Mouse (Mus musculus) spleen, adult 2 months (tissue): Measurements from ENCODE around the gene Cntnap5a. TPM values are rescaled to one million over a fixed set of nuclear protein-coding genes. Genes with fewer than 3 reads are reported as not detected.

ENCODE experiments used
- DNase-seq, 2 experiments: peaks; one replicate each; pipeline versions ENCODE4 v3.0.0 to v3.0.0-alpha.2; 2012 to 2021; ENCODE audit warnings: low spot score in 2 of 2, low read depth in 1 of 2
- H3K27ac ChIP-seq: fragments of 200-500 bp; 2 replicates; pipeline ENCODE4 v1.5.1; 2012; ENCODE audit warnings: low read length, inconsistent platforms; ENCODE audit not compliant: insufficient read depth
- H3K27me3 ChIP-seq: fragments of 200-500 bp; 2 replicates; pipeline ENCODE4 v1.6.1; 2012; ENCODE audit warnings: mild to moderate bottlenecking, moderate library complexity, low read length, inconsistent platforms; ENCODE audit not compliant: control insufficient read depth, insufficient read depth
- H3K36me3 ChIP-seq: fragments of 200-500 bp; 2 replicates; pipeline ENCODE4 v1.6.1; 2012; ENCODE audit warnings: mild to moderate bottlenecking, low read length, inconsistent platforms; ENCODE audit not compliant: control insufficient read depth, insufficient read depth
- H3K4me1 ChIP-seq: fragments of 200-500 bp; 2 replicates; pipeline ENCODE4 v1.6.1; 2011; ENCODE audit warnings: inconsistent platforms; ENCODE audit not compliant: control insufficient read depth, insufficient read depth, insufficient read length
- H3K4me3 ChIP-seq: fragments of 200-500 bp; 2 replicates; pipeline ENCODE4 v1.5.1; 2011; ENCODE audit warnings: mild to moderate bottlenecking, inconsistent platforms; ENCODE audit not compliant: insufficient read depth, insufficient read length; ENCODE audit errors: extremely low read depth
- CTCF ChIP-seq: fragments of 200-500 bp; IDR thresholded peaks from 2 replicates; pipeline ENCODE4 v1.5.1; 2011; ENCODE audit warnings: mild to moderate bottlenecking, inconsistent platforms; ENCODE audit not compliant: insufficient read depth, insufficient read length, insufficient replicate concordance; ENCODE audit errors: extremely low read depth
- POLR2A ChIP-seq: fragments of 200-500 bp; IDR thresholded peaks from 2 replicates; pipeline ENCODE4 v1.6.1; 2011; ENCODE audit warnings: low read depth, low read length, inconsistent platforms
- WGBS: fragments of 180-500 bp; shearing (Covaris S2); methylation state at CpG from one replicate; pipeline ENCODE4 v1.1.7; 2018; 5-methylcytosine and 5-hydroxymethylcytosine counted together
- polyA plus RNA-seq: library from polyadenylated mRNA; depleted of rRNA; stranded (reverse); fragments of >200 nt; gene quantifications from 2 replicates; pipeline ENCODE4 v1.2.3, GENCODE M21; 2012; rRNA removed

Gene Cntnap5a
- polyA plus RNA-seq, result not detected in 2 replicates

DNA sequence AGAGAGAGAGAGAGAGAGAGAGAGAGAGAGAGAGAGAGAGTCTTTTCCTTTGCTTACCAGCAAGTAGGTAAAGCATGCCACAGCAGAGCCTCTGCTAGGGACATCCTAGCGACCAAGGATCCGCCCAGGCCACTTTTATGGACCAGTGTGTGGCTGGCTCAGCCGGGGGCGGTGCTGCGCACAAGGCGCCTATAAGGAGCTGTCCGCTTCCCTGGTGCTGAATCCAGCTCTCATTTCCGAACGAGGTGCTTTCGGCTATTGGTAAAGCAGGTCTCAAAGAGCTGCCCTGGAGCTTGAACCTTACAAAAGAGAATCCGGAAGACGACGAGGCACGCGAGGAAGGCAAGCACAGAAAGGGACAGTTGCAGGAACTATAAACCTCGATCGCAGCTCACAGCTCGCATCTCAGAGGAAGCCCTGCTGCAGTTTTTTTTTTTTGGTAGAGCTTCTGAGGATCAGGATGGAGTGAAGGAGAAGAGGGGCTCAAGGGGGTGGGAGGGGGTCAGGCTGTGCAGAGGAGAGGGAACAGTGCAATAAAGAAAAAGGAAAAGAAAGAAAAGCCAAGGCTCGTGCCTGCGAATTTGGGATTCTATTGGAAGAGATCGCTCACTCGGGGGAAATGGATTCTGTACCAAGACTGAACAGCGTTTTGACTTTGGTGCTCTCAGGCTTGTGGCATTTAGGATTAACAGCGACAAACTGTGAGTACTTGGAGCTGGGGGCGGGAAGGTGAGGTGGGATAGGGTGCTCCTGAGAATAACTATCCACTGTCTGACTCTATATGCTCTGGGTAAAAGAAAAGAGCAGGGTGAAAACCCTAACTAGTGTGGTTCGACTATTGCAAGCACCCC, at the start of gene Cntnap5a:
TSS of gene Cntnap5a (plus strand) at position 239 of the 851 bp plus-strand sequence.
- WGBS, result 19% methylated on average over 26 of the region's 26 CpGs
- H3K4me1 ChIP-seq, result no peaks in the 10 kb centered on the region
- H3K27me3 ChIP-seq, result no peaks in the 10 kb centered on the region
- DNase-seq, result no peak
- no peak within 1 kb of the TSS for H3K4me3 ChIP-seq
- no peaks in the 10 kb centered on the region for H3K36me3 ChIP-seq
- H3K27ac ChIP-seq, result no peak within 1 kb of the TSS
- TF ChIP-seq POLR2A, result no peak

DNA sequence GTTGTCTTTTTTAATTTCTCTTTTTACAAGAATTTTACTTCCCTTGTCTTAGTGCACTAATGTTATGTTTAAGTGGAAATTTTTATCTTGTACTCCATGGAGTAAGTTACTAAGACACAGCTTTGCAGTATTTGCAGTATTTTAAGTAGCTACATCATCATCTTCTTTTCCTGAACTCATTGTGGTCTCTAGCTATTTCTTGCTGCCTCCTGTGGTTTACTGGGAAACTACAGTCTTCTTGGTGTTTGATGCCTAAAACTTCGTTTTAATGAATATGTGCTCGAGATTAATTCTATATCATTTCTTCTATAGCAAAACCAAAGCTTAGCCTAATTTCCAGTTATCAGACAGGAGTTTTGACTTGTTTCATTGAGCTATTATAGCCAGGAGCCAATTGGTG, 37.6 kb upstream of the Cntnap5a start:
- Histone ChIP-seq H3K4me3 (no peak overlapping the region), H3K36me3 (no peaks in the 10 kb centered on the region), H3K27me3 (no peaks in the 10 kb centered on the region), H3K27ac (no peak overlapping the region), H3K4me1 (no peaks in the 10 kb centered on the region)
- TF ChIP-seq POLR2A, result no peak
- no peak for TF ChIP-seq CTCF
- no peak for DNase-seq
- 70% methylated on average over 2 of the region's 2 CpGs for WGBS

DNA sequence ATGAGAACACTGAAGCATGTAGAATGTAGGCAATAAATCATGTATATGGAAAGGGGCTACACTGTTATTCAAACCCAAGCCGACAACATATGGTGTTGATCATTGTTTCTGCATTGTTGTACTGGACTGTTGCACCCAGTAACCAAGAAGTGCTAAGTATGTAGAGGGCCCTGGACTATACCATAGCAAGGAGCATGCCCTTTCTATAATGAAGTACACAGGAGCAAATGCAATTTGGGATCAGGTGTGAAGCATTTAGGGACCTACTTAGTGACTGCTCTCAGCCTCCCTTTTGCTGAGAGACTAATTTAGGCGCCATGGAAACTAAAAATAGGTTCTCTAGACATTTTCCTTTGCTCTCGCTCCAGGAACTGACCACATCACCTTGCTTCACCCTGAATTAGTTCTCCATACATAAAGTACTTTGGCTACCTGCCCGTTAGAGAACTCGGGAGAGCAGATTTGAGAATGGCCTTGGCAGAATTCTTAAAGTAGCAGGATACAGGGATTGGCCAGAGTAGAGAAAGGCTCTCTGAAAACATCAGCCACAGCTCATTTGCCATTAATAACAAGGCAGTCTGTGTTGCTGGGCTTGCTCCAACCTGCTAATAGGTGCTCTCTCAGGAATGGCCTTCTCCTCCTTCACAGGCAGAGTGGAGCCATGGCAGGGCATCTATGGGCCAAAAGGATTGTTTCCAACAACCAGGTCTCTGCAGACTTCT, 26.1 kb upstream of the Cntnap5a start:
- Histone ChIP-seq H3K4me3 (no peak overlapping the region), H3K4me1 (no peaks in the 10 kb centered on the region), H3K27me3 (no peaks in the 10 kb centered on the region), H3K27ac (no peak overlapping the region), H3K36me3 (no peaks in the 10 kb centered on the region)
- no peak for DNase-seq
- WGBS, result 77% methylated on average over 5 of the region's 5 CpGs
- TF ChIP-seq CTCF, result no peak
- no peak for TF ChIP-seq POLR2A

DNA sequence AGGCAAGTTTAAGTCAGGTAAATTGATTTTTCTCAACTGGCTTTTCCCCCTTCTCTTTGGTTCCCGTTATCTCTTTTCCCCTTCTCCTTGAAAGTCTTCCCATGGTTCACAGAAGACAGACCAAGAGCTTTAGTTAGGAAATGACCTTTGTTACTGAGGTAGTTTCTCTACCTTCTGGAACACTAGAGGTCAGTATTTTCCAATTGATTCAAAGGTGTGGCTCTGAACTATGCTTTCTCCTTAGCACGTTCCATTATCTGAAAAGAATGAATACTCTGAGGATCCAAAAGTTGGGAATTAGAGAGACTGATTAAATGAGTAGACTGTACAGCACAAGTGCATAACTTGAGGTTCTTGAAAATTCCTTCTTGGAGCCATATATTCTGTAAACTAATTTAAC, 1.9 kb downstream of the Cntnap5a start:
- H3K27ac ChIP-seq, result no peak overlapping the region
- TF ChIP-seq POLR2A (no peak), CTCF (no peak)
- no peak for DNase-seq
- H3K27me3 ChIP-seq, result no peaks in the 10 kb centered on the region
- no peaks in the 10 kb centered on the region for H3K36me3 ChIP-seq
- H3K4me1 ChIP-seq, result no peaks in the 10 kb centered on the region
- no peak overlapping the region for H3K4me3 ChIP-seq
- WGBS, result 30% methylated on average over 2 of the region's 2 CpGs

DNA sequence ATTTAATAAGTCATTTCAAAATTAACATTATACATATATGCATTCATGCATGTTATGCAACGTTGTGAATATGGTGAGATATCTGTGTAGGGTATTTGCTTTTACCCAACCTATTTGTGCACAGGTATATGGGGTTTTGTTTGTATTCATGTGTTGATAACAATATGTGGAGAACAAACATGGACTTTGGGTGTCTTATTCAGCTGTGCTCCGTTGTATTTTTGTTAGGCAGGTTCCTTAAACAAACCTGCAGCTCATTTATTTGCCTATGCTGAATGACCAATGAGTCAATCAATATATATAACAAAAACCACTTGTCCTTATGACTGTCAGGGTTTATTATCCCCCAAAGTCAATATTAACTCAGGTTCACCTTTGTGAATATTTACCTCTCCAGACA, 15.2 kb downstream of the Cntnap5a start:
- no peak for DNase-seq
- Histone ChIP-seq H3K27ac (no peak overlapping the region), H3K4me3 (no peak overlapping the region), H3K4me1 (no peaks in the 10 kb centered on the region), H3K36me3 (no peaks in the 10 kb centered on the region), H3K27me3 (no peaks in the 10 kb centered on the region)
- 58% methylated on average over 2 of the region's 2 CpGs for WGBS
- TF ChIP-seq POLR2A, result no peak
- no peak for TF ChIP-seq CTCF

DNA sequence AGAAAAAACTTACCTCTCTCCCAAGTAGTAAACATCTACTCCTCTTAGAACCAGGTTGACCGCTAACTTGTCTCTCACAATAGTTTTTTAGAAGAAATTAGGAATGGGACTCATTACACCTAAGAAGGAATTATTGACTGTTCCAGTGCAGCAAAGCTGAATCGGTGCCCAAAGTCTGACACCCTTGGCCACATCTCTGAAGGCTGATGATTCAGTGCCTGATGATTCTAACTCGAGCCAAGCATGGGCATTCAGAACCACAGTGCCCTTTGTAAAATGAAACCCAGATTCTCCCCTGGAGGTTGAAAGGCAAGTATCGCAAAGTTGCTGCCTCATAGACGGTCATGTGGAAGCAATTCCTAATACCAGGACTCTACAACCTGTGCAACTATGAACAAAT, 58.0 kb downstream of the Cntnap5a start:
- DNase-seq, result no peak
- Histone ChIP-seq H3K36me3 (no peaks in the 10 kb centered on the region), H3K27ac (no peak overlapping the region), H3K27me3 (no peaks in the 10 kb centered on the region), H3K4me1 (no peaks in the 10 kb centered on the region), H3K4me3 (no peak overlapping the region)
- TF ChIP-seq CTCF (no peak), POLR2A (no peak)
- 89% methylated on average over 5 of the region's 5 CpGs for WGBS

DNA sequence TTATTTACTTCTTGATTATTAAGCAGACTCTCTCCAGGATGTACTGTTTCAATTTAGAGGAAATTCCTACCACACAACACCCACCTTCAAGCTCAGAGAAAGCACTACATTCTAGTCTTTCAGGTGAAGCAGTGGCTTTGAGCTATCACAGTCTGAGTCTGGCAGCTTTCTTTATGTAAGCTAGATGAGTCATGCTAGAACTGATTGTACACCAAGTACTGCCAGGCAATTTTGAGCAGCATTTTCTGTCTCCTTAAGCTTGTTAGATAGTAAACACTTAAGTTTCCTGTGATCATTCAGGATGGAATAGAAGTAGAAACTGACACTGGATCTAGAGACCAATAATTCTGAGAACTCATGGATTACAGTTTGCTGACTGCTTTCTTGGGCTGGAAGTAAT, 61.0 kb downstream of the Cntnap5a start:
- H3K4me3 ChIP-seq, result no peak overlapping the region
- no peaks in the 10 kb centered on the region for H3K36me3 ChIP-seq
- no peak overlapping the region for H3K27ac ChIP-seq
- H3K27me3 ChIP-seq, result no peaks in the 10 kb centered on the region
- no peak for DNase-seq
- no peak for TF ChIP-seq POLR2A
- H3K4me1 ChIP-seq, result no peaks in the 10 kb centered on the region
